Mouse (Mus musculus) liver, embryonic 14.5 days (tissue): ENCODE results near the gene Src. TPM values are rescaled to one million over a fixed set of nuclear protein-coding genes. Genes with fewer than 3 reads are reported as not detected.

ENCODE experiments used
- ATAC-seq: fragments of 200-750 bp; cut with Nextera tagmentation; 2 replicates; pipeline ENCODE4 v1.8.0; 2017; ENCODE audit warnings: moderate number of reproducible peaks, mild to moderate bottlenecking, moderate library complexity; ENCODE audit not compliant: insufficient read depth
- DNase-seq, 3 experiments: peaks; one replicate each; pipeline ENCODE4 v3.0.0-alpha.2; 2012 to 2013; ENCODE audit warnings: low read depth in 3 of 3, low spot score in 3 of 3
- H3K27ac ChIP-seq: fragments of 300-500 bp; sonication (generic); 2 replicates; pipeline ENCODE4 v1.5.1; 2014; ENCODE audit warnings: moderate library complexity, mild to moderate bottlenecking, control low read depth, inconsistent platforms
- H3K27me3 ChIP-seq: fragments of 300-500 bp; sonication (generic); 2 replicates; pipeline ENCODE4 v1.6.1; 2014; ENCODE audit warnings: mild to moderate bottlenecking, low read length, moderate library complexity; ENCODE audit not compliant: control insufficient read depth, insufficient read depth
- H3K36me3 ChIP-seq: fragments of 300-500 bp; sonication (generic); replicated peaks from 2 replicates; pipeline ENCODE4 v1.6.1; 2014; ENCODE audit warnings: low read depth; ENCODE audit not compliant: control insufficient read depth, insufficient read depth
- H3K4me1 ChIP-seq, 2 experiments: fragments of 200-500 bp in 1 of 2; fragments of 300-500 bp in 1 of 2; sonication (generic) in 1 of 2; replicated peaks; 2 replicates each; pipeline ENCODE4 v1.6.1; 2012 to 2014; ENCODE audit warnings: antibody characterized with exemption in 1 of 2, inconsistent platforms in 1 of 2, low read length in 1 of 2; ENCODE audit not compliant: control insufficient read depth in 2 of 2, insufficient read depth in 2 of 2
- H3K4me2 ChIP-seq: fragments of 300-500 bp; sonication (generic); 2 replicates; pipeline ENCODE4 v1.6.1; 2014; ENCODE audit warnings: low read depth, mild to moderate bottlenecking, control low read depth, moderate library complexity
- H3K4me3 ChIP-seq, 2 experiments: fragments of 200-500 bp in 1 of 2; fragments of 300-500 bp in 1 of 2; sonication (generic) in 1 of 2; 2 replicates each; pipeline ENCODE4 v1.5.1; 2012 to 2014; ENCODE audit warnings: low read depth in 2 of 2, low read length in 2 of 2, mild to moderate bottlenecking in 2 of 2, control low read depth in 1 of 2, inconsistent platforms in 1 of 2, moderate library complexity in 1 of 2; ENCODE audit not compliant: insufficient read depth in 1 of 2
- H3K9ac ChIP-seq: fragments of 300-500 bp; sonication (generic); replicated peaks from 2 replicates; pipeline ENCODE4 v1.6.1; 2014; ENCODE audit warnings: mild to moderate bottlenecking, control low read depth, moderate library complexity
- H3K9me3 ChIP-seq: fragments of 300-500 bp; sonication (generic); 2 replicates; pipeline ENCODE4 v1.6.1; 2016; ENCODE audit warnings: low read length, mixed read lengths; ENCODE audit not compliant: control insufficient read depth
- CTCF ChIP-seq: IDR thresholded peaks from 2 replicates; pipeline ENCODE4 v1.5.1; 2016; ENCODE audit warnings: antibody characterized with exemption, low read depth, control low read depth
- EP300 ChIP-seq: IDR thresholded peaks from 2 replicates; pipeline ENCODE4 v1.6.1; 2016; ENCODE audit warnings: antibody characterized with exemption, low read depth
- WGBS: fragments of 180-500 bp; shearing (Covaris S2); extraction: QIAGEN DNeasy Blood & Tissue Kit; methylation state at CpG from one replicate; pipeline ENCODE4 v1.1.7; 2014; ENCODE audit not compliant: insufficient replicate concordance; 5-methylcytosine and 5-hydroxymethylcytosine counted together
- polyA plus RNA-seq, 2 experiments: library from polyadenylated mRNA; depleted of rRNA in 1 of 2; stranded (reverse) in 1 of 2; unstranded in 1 of 2; fragments of >200 nt; fragmentation: Nextera tagmentation in 1 of 2; extraction: Ambion mirVana in 1 of 2; gene quantifications; 2 replicates each; pipeline versions ENCODE4 v1.2.1 to v1.2.3; 2012 to 2014

Src gene
- 2.3 and 2.4 TPM in 2 replicates for polyA plus RNA-seq (2012; rRNA removed)
- 0.90 and 1.2 TPM in 2 replicates for polyA plus RNA-seq (2014; fragmentation: Nextera tagmentation; extraction: Ambion mirVana)

- TF ChIP-seq EP300 = no peak
- no peak for TF ChIP-seq CTCF
- DNase-seq = no peak
- Histone ChIP-seq H3K27ac (no peak within 1 kb of the TSS), H3K9me3 (no peaks in the 10 kb centered on the region), H3K27me3 (no peaks in the 10 kb centered on the region), H3K4me2 (no peak within 1 kb of the TSS), H3K4me3 (no peak within 1 kb of the TSS), H3K36me3 (no peaks in the 10 kb centered on the region), H3K4me1 (peaks cover 0 to 5% of the 10 kb centered on the region in 2 experiments; a peak in 1 of 4 replicates), H3K9ac (no peak within 1 kb of the TSS)
- no peak for ATAC-seq
- 31% methylated on average over 13 of the region's 13 CpGs for WGBS
Observed at GRCm38 (mm10) chr2:157418206-157418605, at the start of gene Src. Gene Src (plus strand): TSS chr2:157418444.

- TF ChIP-seq EP300 (no peak), CTCF (no peak)
- 73% methylated on average over 6 of the region's 6 CpGs for WGBS
Observed at GRCm38 (mm10) chr2:157371696-157372095, 46.5 kb upstream of the Src start.

GRCm38 (mm10) chr2:157373681-157374080 is 44.6 kb upstream of the Src start:
- Histone ChIP-seq H3K4me3 (no peak overlapping the region), H3K9ac (no peak overlapping the region), H3K9me3 (no peaks in the 10 kb centered on the region), H3K4me2 (no peak overlapping the region), H3K27me3 (no peaks in the 10 kb centered on the region), H3K36me3 (no peaks in the 10 kb centered on the region), H3K27ac (no peak overlapping the region), H3K4me1 (peaks cover 0 to 4% of the 10 kb centered on the region in 2 experiments; a peak in 2 of 4 replicates)
- 60% methylated on average over 3 of the region's 3 CpGs for WGBS
- no peak for TF ChIP-seq EP300
- no peak for TF ChIP-seq CTCF
- ATAC-seq = no peak
- no peak for DNase-seq

More at GRCm38 (mm10) chr2:157371696-157372095, 46.5 kb upstream of the Src start:
- Histone ChIP-seq H3K36me3 (no peaks in the 10 kb centered on the region), H3K4me2 (no peak overlapping the region), H3K27me3 (no peaks in the 10 kb centered on the region), H3K27ac (no peak overlapping the region), H3K9ac (no peak overlapping the region), H3K4me1 (peaks cover 3 to 12% of the 10 kb centered on the region in 2 experiments), H3K4me3 (no peak overlapping the region), H3K9me3 (no peaks in the 10 kb centered on the region)
- ATAC-seq (no peak), DNase-seq (no peak)

GRCm38 (mm10) chr2:157375051-157375450 is 43.2 kb upstream of the Src start:
- Histone ChIP-seq H3K9ac (no peak overlapping the region), H3K36me3 (no peaks in the 10 kb centered on the region; the same call in 1 of the 2 replicates), H3K4me2 (no peak overlapping the region), H3K9me3 (no peaks in the 10 kb centered on the region), H3K4me1 (no peaks in the 10 kb centered on the region), H3K4me3 (no peak overlapping the region), H3K27me3 (no peaks in the 10 kb centered on the region), H3K27ac (no peak overlapping the region)
- WGBS = 63% methylated on average over 8 of the region's 8 CpGs
- TF ChIP-seq EP300 = no peak
- TF ChIP-seq CTCF = no peak
- ATAC-seq (no peak), DNase-seq (no peak)

GRCm38 (mm10) chr2:157375794-157376757 is 42.2 kb upstream of the Src start:
- no peaks in the 10 kb centered on the region for H3K4me1 ChIP-seq
- no peak overlapping the region for H3K27ac ChIP-seq
- TF ChIP-seq EP300 (no peak), CTCF (no peak)
- no peak overlapping the region for H3K4me2 ChIP-seq
- 70% methylated on average over 14 of the region's 14 CpGs for WGBS
- H3K36me3 ChIP-seq = no peaks in the 10 kb centered on the region; the same call in 1 of the 2 replicates
- H3K4me3 ChIP-seq = no peak overlapping the region
- no peak overlapping the region for H3K9ac ChIP-seq
- H3K27me3 ChIP-seq = no peaks in the 10 kb centered on the region
- DNase-seq (no peak), ATAC-seq (no peak)
- H3K9me3 ChIP-seq = no peaks in the 10 kb centered on the region
